Mouse (Mus musculus): ENCODE data around the gene Aes. TPM values are rescaled to one million over a fixed set of nuclear protein-coding genes. Genes with fewer than 3 reads are reported as not detected.
A peak's percentile ranks its signal among the peaks of the same experiment; 100 is the strongest.

Gene Aes
- polyA plus RNA-seq, 1 experiment from 2014 or later, result 412 TPM

GRCm38 (mm10) chr10:81546788-81547571 lies 12.3 kb upstream of the Aes start:
- 92% methylated on average over 12 of the region's 13 CpGs for WGBS
- H3K9ac ChIP-seq (ENCODE audit: low read depth, low read length), result no peak overlapping the region

GRCm38 (mm10) chr10:81548944-81549343 lies 10.3 kb upstream of the Aes start:
- Histone ChIP-seq H3K27me3 (replicated peaks; ENCODE audit: control insufficient read depth, insufficient read depth, low read length) (no peaks in the 10 kb centered on the region), H3K9ac (ENCODE audit: low read depth, low read length) (no peak overlapping the region), H3K36me3 (ENCODE audit: control insufficient read depth, insufficient read depth, low read length) (no peaks in the 10 kb centered on the region), H3K27ac (replicated peaks; ENCODE audit: low read depth, low read length) (no peak overlapping the region), H3K4me1 (ENCODE audit: control insufficient read depth, insufficient read depth, low read length) (peaks cover 2% of the 10 kb centered on the region), H3K4me3 (ENCODE audit: low read depth, low read length) (no peak overlapping the region), H3K4me2 (ENCODE audit: low read depth, low read length) (no peak overlapping the region), H3K9me3 (ENCODE audit: control insufficient read depth, low read length) (no peaks in the 10 kb centered on the region)
- 79% methylated on average over 5 of the region's 5 CpGs for WGBS
- DNase-seq (ENCODE audit: low spot score), result no peak
- ATAC-seq (ENCODE audit: low read depth), result no peak

More at GRCm38 (mm10) chr10:81546788-81547571, 12.3 kb upstream of the Aes start:
- H3K27me3 ChIP-seq (replicated peaks; ENCODE audit: control insufficient read depth, insufficient read depth, low read length), result no peaks in the 10 kb centered on the region
- H3K27ac ChIP-seq (replicated peaks; ENCODE audit: low read depth, low read length), result no peak overlapping the region
- ATAC-seq (ENCODE audit: low read depth) (no peak), DNase-seq (ENCODE audit: low spot score) (no peak)
- no peaks in the 10 kb centered on the region for H3K36me3 ChIP-seq (ENCODE audit: control insufficient read depth, insufficient read depth, low read length)
- no peak overlapping the region for H3K4me3 ChIP-seq (ENCODE audit: low read depth, low read length)
- no peak overlapping the region for H3K4me2 ChIP-seq (ENCODE audit: low read depth, low read length)
- H3K4me1 ChIP-seq (ENCODE audit: control insufficient read depth, insufficient read depth, low read length), result peaks cover 10% of the 10 kb centered on the region
- no peaks in the 10 kb centered on the region for H3K9me3 ChIP-seq (ENCODE audit: control insufficient read depth, low read length)

- WGBS, result 17% methylated on average over 7 of the region's 7 CpGs
- ATAC-seq (ENCODE audit: low read depth), result no peak
Measured at GRCm38 (mm10) chr10:81550257-81550656, 9.0 kb upstream of the Aes start.

DNA sequence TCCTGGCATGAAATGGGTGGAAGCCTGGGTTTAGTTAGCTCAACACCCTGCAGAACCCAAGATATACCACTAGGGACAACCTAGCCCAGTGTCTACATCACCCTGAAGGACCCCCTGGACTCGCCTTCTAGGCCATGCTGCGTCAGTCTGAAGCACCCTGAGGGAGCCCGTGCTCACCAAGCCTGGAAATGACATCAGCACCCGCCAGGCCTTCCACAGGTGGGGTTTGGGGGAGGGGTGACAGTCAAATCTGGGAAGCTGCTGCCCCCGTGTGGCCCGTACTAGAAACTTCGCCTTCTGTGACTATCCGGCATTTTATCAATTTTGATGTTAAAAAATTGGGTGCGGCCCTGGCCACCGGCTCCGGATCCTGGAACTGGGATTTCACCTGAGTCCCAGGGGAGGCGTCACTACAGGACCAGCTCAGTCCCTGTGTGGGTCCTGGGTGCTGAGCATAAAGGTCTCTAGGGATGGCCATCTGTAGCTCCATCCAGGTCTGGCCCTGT lies 7.6 kb upstream of the Aes start:
- H3K4me1 ChIP-seq (ENCODE audit: control insufficient read depth, insufficient read depth, low read length), result no peaks in the 10 kb centered on the region
- no peak overlapping the region for H3K9ac ChIP-seq (ENCODE audit: low read depth, low read length)
- no peaks in the 10 kb centered on the region for H3K9me3 ChIP-seq (ENCODE audit: control insufficient read depth, low read length)
- H3K4me3 ChIP-seq (ENCODE audit: low read depth, low read length), result no peak overlapping the region
- no peaks in the 10 kb centered on the region for H3K27me3 ChIP-seq (replicated peaks; ENCODE audit: control insufficient read depth, insufficient read depth, low read length)
- DNase-seq (ENCODE audit: low spot score), result peak; percentile 95
- no peak overlapping the region for H3K4me2 ChIP-seq (ENCODE audit: low read depth, low read length)
- WGBS, result 4% methylated on average over 12 of the region's 12 CpGs
- H3K36me3 ChIP-seq (ENCODE audit: control insufficient read depth, insufficient read depth, low read length), result no peaks in the 10 kb centered on the region
- H3K27ac ChIP-seq (replicated peaks; ENCODE audit: low read depth, low read length), result peak overlapping the region; percentile 53
- ATAC-seq (ENCODE audit: low read depth), result peak; percentile 90

More at GRCm38 (mm10) chr10:81550257-81550656, 9.0 kb upstream of the Aes start:
- Histone ChIP-seq H3K4me3 (ENCODE audit: low read depth, low read length) (no peak overlapping the region), H3K36me3 (ENCODE audit: control insufficient read depth, insufficient read depth, low read length) (no peaks in the 10 kb centered on the region), H3K27ac (replicated peaks; ENCODE audit: low read depth, low read length) (no peak overlapping the region), H3K9me3 (ENCODE audit: control insufficient read depth, low read length) (no peaks in the 10 kb centered on the region), H3K27me3 (replicated peaks; ENCODE audit: control insufficient read depth, insufficient read depth, low read length) (no peaks in the 10 kb centered on the region), H3K4me1 (ENCODE audit: control insufficient read depth, insufficient read depth, low read length) (no peaks in the 10 kb centered on the region), H3K9ac (ENCODE audit: low read depth, low read length) (no peak overlapping the region), H3K4me2 (ENCODE audit: low read depth, low read length) (no peak overlapping the region)
- DNase-seq (ENCODE audit: low spot score), result peak; percentile 40

- Histone ChIP-seq H3K4me2 (ENCODE audit: low read depth, low read length) (no peak overlapping the region), H3K9ac (ENCODE audit: low read depth, low read length) (no peak overlapping the region), H3K4me3 (ENCODE audit: low read depth, low read length) (no peak overlapping the region), H3K36me3 (ENCODE audit: control insufficient read depth, insufficient read depth, low read length) (no peaks in the 10 kb centered on the region), H3K27me3 (replicated peaks; ENCODE audit: control insufficient read depth, insufficient read depth, low read length) (no peaks in the 10 kb centered on the region), H3K9me3 (ENCODE audit: control insufficient read depth, low read length) (no peaks in the 10 kb centered on the region), H3K27ac (replicated peaks; ENCODE audit: low read depth, low read length) (no peak overlapping the region), H3K4me1 (ENCODE audit: control insufficient read depth, insufficient read depth, low read length) (no peaks in the 10 kb centered on the region)
- ATAC-seq (ENCODE audit: low read depth), result no peak
- 81% methylated on average over 5 of the region's 5 CpGs for WGBS
- DNase-seq (ENCODE audit: low spot score), result no peak
Measured at GRCm38 (mm10) chr10:81553232-81553631, 6.1 kb upstream of the Aes start.

DNA sequence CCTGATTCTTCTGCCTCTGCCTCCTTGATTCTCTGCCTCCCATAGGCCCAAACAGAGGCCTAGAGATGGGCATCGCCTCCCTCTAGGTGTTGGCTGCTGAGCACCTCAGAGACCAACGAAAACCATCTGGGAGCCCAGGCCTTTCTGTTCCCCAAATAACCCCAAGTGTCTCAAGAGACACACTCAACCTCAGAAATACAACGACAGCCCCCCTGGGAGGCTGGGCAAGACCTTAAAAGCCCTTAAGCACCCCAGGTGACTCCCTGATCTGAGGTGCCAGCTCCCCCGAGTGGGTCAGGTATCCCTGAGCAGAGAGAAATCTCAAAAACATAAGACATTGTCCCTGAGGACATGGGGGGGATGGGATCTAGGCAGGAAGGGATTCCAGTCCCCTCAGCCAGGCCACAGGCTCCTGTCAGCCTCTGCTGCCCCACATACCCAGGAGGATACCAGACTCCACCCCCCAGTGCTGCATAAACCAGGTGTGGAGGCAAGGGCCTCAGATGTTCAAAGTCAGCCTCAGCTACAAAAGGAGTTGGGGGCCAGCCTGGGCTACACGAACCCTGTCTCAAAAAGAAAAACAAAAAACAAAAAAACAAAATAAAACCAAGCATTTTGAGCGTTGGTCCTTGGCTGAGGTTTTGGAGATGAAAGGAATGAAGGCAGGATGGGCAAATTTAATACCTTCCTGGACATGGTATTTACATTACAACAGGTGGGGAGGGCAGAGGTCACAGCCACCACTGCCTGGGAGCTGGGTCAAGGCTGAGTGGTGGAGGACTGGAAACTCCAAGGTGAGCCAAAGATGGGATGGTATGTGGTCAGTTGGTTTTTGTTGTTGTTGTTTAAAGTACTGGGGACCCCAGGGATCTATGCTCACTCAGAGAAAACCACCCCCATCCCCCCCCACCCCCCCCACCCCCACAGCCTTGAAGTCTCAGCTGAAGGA lies 5.2 kb upstream of the Aes start:
- ATAC-seq (ENCODE audit: low read depth) (no peak), DNase-seq (ENCODE audit: low spot score) (no peak)
- no peak overlapping the region for H3K4me2 ChIP-seq (ENCODE audit: low read depth, low read length)
- H3K36me3 ChIP-seq (ENCODE audit: control insufficient read depth, insufficient read depth, low read length), result no peaks in the 10 kb centered on the region
- 80% methylated on average over 6 of the region's 6 CpGs for WGBS
- no peak overlapping the region for H3K9ac ChIP-seq (ENCODE audit: low read depth, low read length)
- no peaks in the 10 kb centered on the region for H3K9me3 ChIP-seq (ENCODE audit: control insufficient read depth, low read length)
- no peak overlapping the region for H3K27ac ChIP-seq (replicated peaks; ENCODE audit: low read depth, low read length)
- no peaks in the 10 kb centered on the region for H3K4me1 ChIP-seq (ENCODE audit: control insufficient read depth, insufficient read depth, low read length)
- no peaks in the 10 kb centered on the region for H3K27me3 ChIP-seq (replicated peaks; ENCODE audit: control insufficient read depth, insufficient read depth, low read length)
- H3K4me3 ChIP-seq (ENCODE audit: low read depth, low read length), result no peak overlapping the region

- Histone ChIP-seq H3K36me3 (ENCODE audit: control insufficient read depth, insufficient read depth, low read length) (peaks cover 3% of the 10 kb centered on the region; the same call in 1 of the 2 replicates), H3K27me3 (replicated peaks; ENCODE audit: control insufficient read depth, insufficient read depth, low read length) (no peaks in the 10 kb centered on the region), H3K4me2 (ENCODE audit: low read depth, low read length) (no peak overlapping the region), H3K4me1 (ENCODE audit: control insufficient read depth, insufficient read depth, low read length) (peaks cover 5% of the 10 kb centered on the region), H3K9ac (ENCODE audit: low read depth, low read length) (no peak overlapping the region), H3K27ac (replicated peaks; ENCODE audit: low read depth, low read length) (no peak overlapping the region), H3K9me3 (ENCODE audit: control insufficient read depth, low read length) (no peaks in the 10 kb centered on the region), H3K4me3 (ENCODE audit: low read depth, low read length) (no peak overlapping the region)
- no peak for DNase-seq (ENCODE audit: low spot score)
- 66% methylated on average over 3 of the region's 3 CpGs for WGBS
- ATAC-seq (ENCODE audit: low read depth), result no peak
Measured at GRCm38 (mm10) chr10:81556282-81556681, 3.0 kb upstream of the Aes start.

DNA sequence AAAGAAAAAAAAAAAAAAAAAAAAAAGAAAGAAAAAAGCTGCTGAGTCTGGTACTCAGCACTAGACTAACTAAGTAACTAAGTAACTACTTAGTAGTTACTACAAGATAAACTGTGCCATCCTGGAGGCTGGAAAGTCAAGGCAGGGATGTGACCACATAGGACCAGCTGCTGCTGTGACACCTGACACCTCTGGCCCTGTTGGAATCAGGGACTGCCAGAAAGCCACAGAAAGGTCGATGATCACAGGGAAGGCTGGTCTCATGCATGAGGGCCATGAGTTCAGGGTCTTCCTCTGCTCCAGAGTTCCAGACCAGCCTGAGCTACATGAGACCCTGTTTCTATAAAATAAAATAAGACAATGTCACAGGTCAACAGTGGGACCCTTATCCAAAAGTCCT lies 1.8 kb upstream of the Aes start:
- no peak for ATAC-seq (ENCODE audit: low read depth)
- no peak overlapping the region for H3K4me3 ChIP-seq (ENCODE audit: low read depth, low read length)
- no peak for DNase-seq (ENCODE audit: low spot score)
- H3K27me3 ChIP-seq (replicated peaks; ENCODE audit: control insufficient read depth, insufficient read depth, low read length), result no peaks in the 10 kb centered on the region
- H3K4me2 ChIP-seq (ENCODE audit: low read depth, low read length), result no peak overlapping the region
- H3K9me3 ChIP-seq (ENCODE audit: control insufficient read depth, low read length), result no peaks in the 10 kb centered on the region
- peaks cover 10% of the 10 kb centered on the region for H3K4me1 ChIP-seq (ENCODE audit: control insufficient read depth, insufficient read depth, low read length)
- WGBS, result 29% methylated on average over 1 of the region's 1 CpGs
- H3K9ac ChIP-seq (ENCODE audit: low read depth, low read length), result no peak overlapping the region
- no peak overlapping the region for H3K27ac ChIP-seq (replicated peaks; ENCODE audit: low read depth, low read length)
- peaks cover 10% of the 10 kb centered on the region; the same call in 1 of the 2 replicates for H3K36me3 ChIP-seq (ENCODE audit: control insufficient read depth, insufficient read depth, low read length)
